Comparison of ENCODE assay signal across 8 mouse cellular contexts in genomic region chr10:111422057-111422456, GRCm38 (mm10). TPM values are rescaled to one million over a fixed set of nuclear protein-coding genes. Genes with fewer than 3 reads are reported as not detected.
DNase-seq lines count a peak whose midpoint lies in the region; ATAC-seq lines count a peak whose summit lies in the region.

No protein-coding gene starts in this region.

- WGBS in lung, embryonic 16.5 days, result 19% methylated on average over 6 of the region's 6 CpGs
- 11% methylated on average over 6 of the region's 6 CpGs for WGBS in hindbrain, embryonic 12.5 days
- WGBS in midbrain, embryonic 10.5 days, result 6% methylated on average over 6 of the region's 6 CpGs

- H3K4me3 ChIP-seq in lung, embryonic 16.5 days (ENCODE audit: low read length), result no peak overlapping the region
- no peak overlapping the region for H3K4me3 ChIP-seq in hindbrain, embryonic 12.5 days
- H3K4me3 ChIP-seq in midbrain, embryonic 10.5 days, result peak overlapping the region; percentile 38

- H3K9ac ChIP-seq in lung, embryonic 16.5 days (ENCODE audit: low read length), result no peak overlapping the region
- H3K9ac ChIP-seq in hindbrain, embryonic 12.5 days, result no peak overlapping the region

- peak; percentile 24; the same call in 1 of the 2 replicates for ATAC-seq in lung, embryonic 16.5 days (ENCODE audit: low read depth)
- ATAC-seq in hindbrain, embryonic 12.5 days (ENCODE audit: low FRiP score), result peak; percentile 51; the same call in 1 of the 2 replicates

- H3K9me3 ChIP-seq in lung, embryonic 16.5 days (ENCODE audit: control insufficient read depth, low read length), result no peaks in the 10 kb centered on the region
- no peaks in the 10 kb centered on the region for H3K9me3 ChIP-seq in hindbrain, embryonic 12.5 days (replicated peaks)
- H3K9me3 ChIP-seq in midbrain, embryonic 10.5 days (replicated peaks), result peaks cover 5% of the 10 kb centered on the region

- H3K4me1 ChIP-seq in lung, embryonic 16.5 days (replicated peaks; ENCODE audit: control insufficient read depth, insufficient read depth, low read length), result peaks cover 24% of the 10 kb centered on the region
- H3K4me1 ChIP-seq in hindbrain, embryonic 12.5 days, result peaks cover 24% of the 10 kb centered on the region
- H3K4me1 ChIP-seq in midbrain, embryonic 10.5 days, result peaks cover 40% of the 10 kb centered on the region

- H3K4me2 ChIP-seq in lung, embryonic 16.5 days (ENCODE audit: low read depth, low read length), result peak overlapping the region; percentile 50; the same call in 1 of the 2 replicates
- H3K4me2 ChIP-seq in hindbrain, embryonic 12.5 days (replicated peaks), result peak overlapping the region; percentile 37

- DNase-seq in lung, adult 18-20 months, result no peak
- DNase-seq in midbrain, embryonic 10.5 days (ENCODE audit: low spot score), result peak; percentile 59
- DNase-seq in yolk sac, embryonic 10.5 days (ENCODE audit: low spot score), result peak; percentile 22
- DNase-seq in spleen, postnatal 4 days (ENCODE audit: low spot score in 2 of 2), result no peak
- DNase-seq in MN1 (ENCODE audit: low spot score), result no peak
- no peak for DNase-seq in adrenal gland, adult (ENCODE audit: inconsistent age in 2 of 2, low spot score in 1 of 2)

- H3K36me3 ChIP-seq in lung, embryonic 16.5 days (ENCODE audit: control insufficient read depth, insufficient read depth, low read length), result no peaks in the 10 kb centered on the region
- H3K36me3 ChIP-seq in hindbrain, embryonic 12.5 days, result no peaks in the 10 kb centered on the region
- H3K36me3 ChIP-seq in midbrain, embryonic 10.5 days, result no peaks in the 10 kb centered on the region

- 0 out of 2 replicates have a peak overlapping the region, but pooled peaks have one; percentile 11 for H3K27ac ChIP-seq in lung, embryonic 16.5 days (ENCODE audit: low read length)
- H3K27ac ChIP-seq in hindbrain, embryonic 12.5 days, result no peak overlapping the region
- peak overlapping the region; percentile 81 for H3K27ac ChIP-seq in midbrain, embryonic 10.5 days (replicated peaks)

- H3K27me3 ChIP-seq in lung, embryonic 16.5 days (ENCODE audit: control insufficient read depth, insufficient read depth, low read depth, low read length), result no peaks in the 10 kb centered on the region
- peaks cover 4% of the 10 kb centered on the region; the same call in 1 of the 2 replicates for H3K27me3 ChIP-seq in hindbrain, embryonic 12.5 days
- peaks cover 6% of the 10 kb centered on the region; the same call in 1 of the 2 replicates for H3K27me3 ChIP-seq in midbrain, embryonic 10.5 days (ENCODE audit: low read depth, poor library complexity, severe bottlenecking)

RNA-seq across cellular contexts. Expression of gene Nap1l1, which starts 51.0 kb away (rescaled TPM):
- 220 and 239 TPM in 2 replicates for polyA plus RNA-seq in lung, embryonic 16.5 days (2015; fragmentation: Nextera tagmentation; extraction: Ambion mirVana)
- polyA plus RNA-seq in hindbrain, embryonic 12.5 days (2016; fragmentation: Nextera tagmentation; extraction: Ambion mirVana), result 265 and 269 TPM in 2 replicates
- polyA plus RNA-seq in midbrain, embryonic 10.5 days (2016; fragmentation: Nextera tagmentation; extraction: Ambion mirVana), result 355 and 424 TPM in 2 replicates

Comparison
In these comparisons a context has a peak if more than half of its experiments do, and no peak if none do; other contexts are left out.
1. DNase-seq: peak in midbrain, embryonic 10.5 days (single experiment) and yolk sac, embryonic 10.5 days (single experiment); none in lung, adult 18-20 months (0 of 2), spleen, postnatal 4 days (0 of 2), MN1 (single experiment) and adrenal gland, adult (0 of 2).